Mouse (Mus musculus) stomach, postnatal 0 days (tissue): ENCODE measurements around the gene Gps2.

Source experiments
- CTCF ChIP-seq: IDR thresholded peaks from 2 replicates; pipeline ENCODE4 v1.5.1; 2016; ENCODE audit warnings: antibody characterized with exemption, low read depth, mild to moderate bottlenecking, moderate library complexity
- EP300 ChIP-seq: optimal IDR thresholded peaks from 2 replicates; pipeline ENCODE3; 2016; ENCODE audit warnings: antibody characterized with exemption

GRCm38 (mm10) chr11:69872451-69872850 is 41.2 kb upstream of the Gps2 start:
- TF ChIP-seq CTCF, result no peak
- no peak for TF ChIP-seq EP300
